Mouse (Mus musculus): ENCODE results near the gene Zfp961. TPM values are rescaled to one million over a fixed set of nuclear protein-coding genes. Genes with fewer than 3 reads are reported as not detected.

The Zfp961 gene
- 1 to 10 TPM; 9.6 to 9.7 TPM for total RNA-seq (2023)

DNA sequence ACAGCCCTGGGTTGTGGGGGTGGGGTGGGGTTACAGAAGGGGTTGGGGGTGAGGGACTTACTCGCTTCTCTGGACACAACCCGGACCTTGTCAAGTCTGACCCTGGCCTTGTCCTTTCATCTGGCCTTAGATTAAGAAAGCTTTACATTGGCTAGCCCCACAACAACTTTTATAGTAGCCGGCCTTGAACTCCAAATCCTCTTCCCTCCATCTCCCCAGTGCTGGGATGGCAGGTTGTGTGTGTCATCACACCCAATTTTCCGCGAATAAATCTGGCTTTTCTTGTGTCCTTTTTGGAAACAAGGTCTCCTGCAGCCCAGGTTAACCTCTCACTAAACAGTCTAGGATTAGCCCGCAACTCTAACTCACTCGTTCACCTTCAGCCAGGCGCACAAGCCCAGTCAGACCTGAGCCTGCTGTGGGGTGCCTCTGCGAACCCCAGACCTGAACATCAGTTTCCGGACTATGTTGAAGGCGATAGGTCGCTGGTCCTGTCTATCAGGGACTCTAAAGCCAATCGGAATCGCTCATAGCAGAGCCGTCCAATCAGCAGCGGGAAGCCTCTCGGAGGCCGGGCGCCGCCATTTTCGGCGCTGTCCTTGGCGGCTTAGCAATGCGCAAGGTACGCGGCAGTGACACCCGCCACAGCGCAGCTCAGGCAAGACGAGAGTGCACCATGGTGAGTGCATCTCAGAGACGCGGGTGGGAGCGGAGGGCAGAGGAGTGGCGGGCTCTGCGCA lies at the start of gene Zfp961:
TSS of gene Zfp961 (plus strand) at position 557 of the 740 bp plus-strand sequence.

GRCm38 (mm10) chr8:71908309-71909261 lies 42.3 kb upstream of the Zfp961 start, which contains the start of the genes Zfp882 and Zfp617:
TSS of gene Zfp882 (plus strand) at chr8:71908608.
TSS of gene Zfp617 (plus strand) at chr8:71908635.

DNA sequence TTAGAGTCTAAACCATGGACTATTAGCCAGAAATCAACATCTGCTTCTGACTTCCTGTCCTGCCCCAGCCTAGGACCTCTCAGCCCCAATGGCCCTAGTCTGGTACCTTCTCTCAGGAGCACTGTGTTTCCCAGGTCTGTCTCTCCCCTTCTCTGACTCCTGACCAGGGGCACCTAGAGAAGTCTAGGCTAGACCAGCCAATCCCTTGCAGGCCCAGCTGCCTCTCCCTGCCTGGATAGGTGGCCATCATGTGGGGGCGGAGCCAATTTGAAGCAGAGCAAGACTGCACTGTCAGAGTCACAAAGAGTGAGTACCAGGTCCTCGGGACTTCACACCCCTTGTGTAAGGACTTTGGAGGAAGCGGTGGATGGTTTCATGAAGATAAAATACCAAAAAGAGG lies 58.6 kb downstream of the Zfp961 start, which contains the start of gene Cyp4f18:
TSS of gene Cyp4f18 (minus strand) at position 154 of the 400 bp plus-strand sequence.

GRCm38 (mm10) chr8:72040918-72041317 lies 90.1 kb downstream of the Zfp961 start, which contains the start of gene Olfr372:
TSS of gene Olfr372 (plus strand) at chr8:72041218.

Other genes with a start within 250 kb of the Zfp961 start
- gene B3gnt3, start 249.2 kb upstream of the Zfp961 start, total RNA-seq (2023): under 1 TPM; 0.13 to 0.15 TPM
- gene Fcho1, start 225.3 kb upstream of the Zfp961 start, total RNA-seq (2023): 10 to 100 TPM; 57.7 to 61.1 TPM
- 1 to 10 TPM; 3.5 to 4.4 TPM for gene Zfp709, start 69.0 kb upstream of the Zfp961 start, total RNA-seq (2023)
- gene Zfp882, start 42.4 kb upstream of the Zfp961 start, total RNA-seq (2023): 1 to 10 TPM; 1.4 to 2.1 TPM
- gene Zfp617, start 42.4 kb upstream of the Zfp961 start, total RNA-seq (2023): 1 to 10 TPM; 6.3 to 7.9 TPM
- gene Cyp4f18, start 58.6 kb downstream of the Zfp961 start, total RNA-seq (2023): 100 to 1,000 TPM; 225 TPM
- gene Olfr372, start 90.2 kb downstream of the Zfp961 start, total RNA-seq (2023): under 1 TPM; 0.13 to 0.46 TPM
- under 1 TPM; 0.31 to 0.53 TPM for gene Olfr373, start 132.1 kb downstream of the Zfp961 start, total RNA-seq (2023)
- under 1 TPM; 0.13 to 0.18 TPM for gene Olfr374, start 156.0 kb downstream of the Zfp961 start, total RNA-seq (2023)
- 100 to 1,000 TPM; 161 to 196 TPM for gene Tpm4, start 183.9 kb downstream of the Zfp961 start, total RNA-seq (2023)
- 100 to 1,000 TPM; 120 TPM for gene Rab8a, start 210.2 kb downstream of the Zfp961 start, total RNA-seq (2023)
- gene Hsh2d, start 238.6 kb downstream of the Zfp961 start, total RNA-seq (2023): 10 to 100 TPM; 12.3 to 13.4 TPM